Mouse (Mus musculus) neural tube, embryonic 11.5 days (tissue): ENCODE data around the gene Trappc2l. TPM values are rescaled to one million over a fixed set of nuclear protein-coding genes. Genes with fewer than 3 reads are reported as not detected.

Source experiments
- ATAC-seq: fragments of 200-750 bp; cut with Nextera tagmentation; 2 replicates; pipeline ENCODE4 v1.8.0; 2017; ENCODE audit warnings: moderate number of reproducible peaks, mild to moderate bottlenecking, moderate TSS enrichment, moderate library complexity; ENCODE audit not compliant: insufficient read depth, low FRiP score, low TSS enrichment
- DNase-seq: peaks from one replicate; pipeline ENCODE4 v3.0.0-alpha.2; 2015; ENCODE audit warnings: low spot score
- H3K27ac ChIP-seq: fragments of 300-500 bp; sonication (generic); 2 replicates; pipeline ENCODE4 v1.5.1; 2014; ENCODE audit warnings: low read depth, mild to moderate bottlenecking, low read length
- H3K27me3 ChIP-seq: fragments of 300-500 bp; sonication (generic); 2 replicates; pipeline ENCODE4 v1.6.1; 2014; ENCODE audit warnings: mild to moderate bottlenecking, low read length, mixed read lengths; ENCODE audit not compliant: control insufficient read depth, insufficient read depth
- H3K36me3 ChIP-seq: fragments of 300-500 bp; sonication (generic); 2 replicates; pipeline ENCODE4 v1.6.1; 2014; ENCODE audit warnings: mild to moderate bottlenecking, low read length, moderate library complexity, mixed read lengths; ENCODE audit not compliant: control insufficient read depth, insufficient read depth
- H3K4me1 ChIP-seq: fragments of 300-500 bp; sonication (generic); 2 replicates; pipeline ENCODE4 v1.6.1; 2014; ENCODE audit warnings: low read length, mixed read lengths; ENCODE audit not compliant: control insufficient read depth, insufficient read depth
- H3K4me2 ChIP-seq: fragments of 300-500 bp; sonication (generic); 2 replicates; pipeline ENCODE4 v1.6.1; 2014; ENCODE audit warnings: low read depth, mild to moderate bottlenecking, moderate library complexity
- H3K4me3 ChIP-seq: fragments of 300-500 bp; sonication (generic); 2 replicates; pipeline ENCODE4 v1.5.1; 2014; ENCODE audit warnings: low read depth, low read length
- H3K9ac ChIP-seq: fragments of 300-500 bp; sonication (generic); 2 replicates; pipeline ENCODE4 v1.6.1; 2014; ENCODE audit warnings: mild to moderate bottlenecking, low read length
- H3K9me3 ChIP-seq: fragments of 300-500 bp; sonication (generic); 2 replicates; pipeline ENCODE4 v1.6.1; 2016; ENCODE audit warnings: low read length; ENCODE audit not compliant: control insufficient read depth
- WGBS: fragments of 180-500 bp; shearing (Covaris S2); extraction: QIAGEN DNeasy Blood & Tissue Kit; methylation state at CpG from one replicate; pipeline ENCODE4 v1.1.7; 2014; 5-methylcytosine and 5-hydroxymethylcytosine counted together
- polyA plus RNA-seq: library from polyadenylated mRNA; unstranded; fragments of >200 nt; fragmentation: Nextera tagmentation; extraction: Ambion mirVana; gene quantifications from 2 replicates; pipeline ENCODE4 v1.2.1, GENCODE M21; 2014

The Trappc2l gene
- polyA plus RNA-seq, 1 experiment from 2014 or later: 59.7 TPM

DNA sequence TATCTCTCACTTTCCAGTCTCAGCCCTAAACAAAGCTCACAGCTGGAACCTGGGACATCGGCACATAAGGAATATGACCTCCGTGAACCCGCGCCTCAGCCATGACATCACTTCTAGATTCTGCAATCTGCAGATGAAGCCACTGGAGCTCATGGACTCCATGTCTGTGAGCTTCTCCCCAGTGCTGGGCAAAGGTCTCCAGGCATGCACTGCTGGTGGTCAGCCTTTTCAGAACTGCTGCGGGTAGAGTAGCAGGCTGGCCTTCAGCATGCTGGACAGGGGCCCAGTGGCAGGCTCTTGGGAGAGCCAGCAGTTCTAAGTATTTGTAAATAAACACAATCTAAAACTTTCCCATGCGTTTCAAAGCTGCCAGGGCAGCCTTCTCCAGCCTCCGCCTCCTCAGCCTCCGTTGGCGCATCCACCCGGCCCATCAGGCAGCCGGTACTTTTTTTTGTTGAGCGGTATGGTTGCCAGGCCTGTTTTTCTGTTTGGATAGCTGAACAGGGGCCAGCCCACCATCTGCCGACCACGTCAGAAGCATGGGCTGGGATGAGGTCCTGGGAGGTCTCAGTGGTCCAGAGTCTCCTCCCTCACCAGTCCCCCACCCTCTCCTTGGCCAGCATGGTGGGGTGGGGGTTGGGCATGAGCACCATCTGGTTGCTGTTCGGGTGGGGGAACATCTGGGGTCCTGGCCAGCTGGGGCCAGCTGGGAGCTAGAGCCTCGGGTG, 28.2 kb downstream of the Trappc2l start:
- no peak overlapping the region for H3K4me3 ChIP-seq
- H3K9ac ChIP-seq: no peak overlapping the region
- peak; percentile 57 for DNase-seq
- no peak overlapping the region for H3K4me2 ChIP-seq
- H3K4me1 ChIP-seq: peaks cover 19% of the 10 kb centered on the region
- ATAC-seq: no peak
- no peak overlapping the region; the same call in 1 of the 2 replicates for H3K27ac ChIP-seq
- no peaks in the 10 kb centered on the region for H3K27me3 ChIP-seq
- no peaks in the 10 kb centered on the region for H3K36me3 ChIP-seq
- WGBS: 41% methylated on average over 16 of the region's 16 CpGs
- H3K9me3 ChIP-seq: no peaks in the 10 kb centered on the region

DNA sequence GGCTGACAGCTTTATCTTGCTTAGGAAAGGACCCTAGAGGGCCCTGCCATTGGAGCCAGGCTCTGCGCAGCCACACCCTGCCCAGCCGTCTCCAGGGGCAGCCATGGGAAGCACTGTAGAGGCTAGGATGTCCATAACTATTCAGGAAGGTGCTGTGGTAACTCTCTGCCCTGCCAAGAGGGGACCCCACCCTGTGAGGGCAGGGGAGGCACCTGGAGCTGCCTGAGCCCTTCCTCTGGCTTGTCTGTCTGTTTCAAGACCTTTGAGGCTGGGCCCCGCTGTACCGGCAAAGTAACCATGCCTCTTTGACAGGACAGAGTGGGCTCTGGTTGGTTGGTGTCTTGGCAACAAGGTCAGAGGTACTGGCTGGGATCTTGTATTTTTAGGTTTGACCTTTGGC, 29.4 kb downstream of the Trappc2l start:
- no peaks in the 10 kb centered on the region for H3K9me3 ChIP-seq
- no peak overlapping the region for H3K4me2 ChIP-seq
- no peak overlapping the region for H3K27ac ChIP-seq
- H3K4me3 ChIP-seq: no peak overlapping the region
- no peaks in the 10 kb centered on the region for H3K27me3 ChIP-seq
- WGBS: 67% methylated on average over 4 of the region's 4 CpGs
- no peak overlapping the region for H3K9ac ChIP-seq
- ATAC-seq (no peak), DNase-seq (no peak)
- peaks cover 19% of the 10 kb centered on the region for H3K4me1 ChIP-seq
- H3K36me3 ChIP-seq: no peaks in the 10 kb centered on the region

DNA sequence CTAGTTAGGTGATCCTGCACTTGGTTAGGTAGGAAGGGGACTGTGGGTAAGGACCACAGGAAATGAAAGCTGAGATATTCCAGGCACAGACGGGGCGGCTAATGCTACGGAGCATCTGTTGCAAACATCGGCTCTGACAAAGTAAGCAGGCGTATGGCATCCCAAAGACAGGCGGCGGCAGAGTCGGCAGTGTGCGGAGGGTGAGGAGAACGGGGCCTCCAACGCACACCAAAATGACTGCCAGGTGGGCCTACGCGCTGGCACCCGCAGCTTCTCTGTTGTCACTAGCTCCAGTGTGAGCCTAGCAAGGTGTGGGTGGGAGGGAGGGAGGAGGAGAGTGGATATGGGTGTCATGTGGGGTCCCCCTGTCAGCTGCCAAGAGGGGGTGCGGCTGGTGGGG, 30.0 kb downstream of the Trappc2l start:
- Histone ChIP-seq H3K36me3 (no peaks in the 10 kb centered on the region), H3K4me3 (no peak overlapping the region), H3K4me2 (no peak overlapping the region), H3K27me3 (no peaks in the 10 kb centered on the region), H3K27ac (no peak overlapping the region), H3K9me3 (no peaks in the 10 kb centered on the region), H3K4me1 (peaks cover 19% of the 10 kb centered on the region), H3K9ac (no peak overlapping the region)
- ATAC-seq (no peak), DNase-seq (no peak)
- 78% methylated on average over 15 of the region's 15 CpGs for WGBS

DNA sequence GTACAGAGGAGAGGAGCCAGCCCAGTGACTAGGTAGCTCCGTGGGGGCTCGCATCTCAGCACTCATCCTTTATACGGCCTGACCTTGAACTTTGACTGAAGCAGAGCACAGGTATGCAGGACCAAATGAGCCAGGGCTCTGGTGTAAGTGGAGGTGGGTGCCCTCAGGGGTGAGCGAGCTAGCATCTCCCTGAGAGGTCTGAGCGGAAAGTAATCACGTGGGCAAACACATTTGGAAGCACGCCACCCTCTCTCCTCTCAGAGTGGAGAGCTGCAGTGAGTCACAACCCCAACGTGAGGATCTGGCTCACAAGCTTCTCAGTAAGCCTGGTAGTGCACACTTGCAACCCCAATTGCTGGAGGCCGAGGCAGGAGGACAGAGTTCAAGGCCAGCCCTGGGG, 30.6 kb downstream of the Trappc2l start:
- Histone ChIP-seq H3K27ac (no peak overlapping the region), H3K9me3 (no peaks in the 10 kb centered on the region), H3K36me3 (no peaks in the 10 kb centered on the region), H3K27me3 (no peaks in the 10 kb centered on the region), H3K4me2 (no peak overlapping the region), H3K4me1 (peaks cover 19% of the 10 kb centered on the region), H3K9ac (no peak overlapping the region), H3K4me3 (no peak overlapping the region)
- WGBS: 74% methylated on average over 9 of the region's 9 CpGs
- DNase-seq (no peak), ATAC-seq (no peak)

DNA sequence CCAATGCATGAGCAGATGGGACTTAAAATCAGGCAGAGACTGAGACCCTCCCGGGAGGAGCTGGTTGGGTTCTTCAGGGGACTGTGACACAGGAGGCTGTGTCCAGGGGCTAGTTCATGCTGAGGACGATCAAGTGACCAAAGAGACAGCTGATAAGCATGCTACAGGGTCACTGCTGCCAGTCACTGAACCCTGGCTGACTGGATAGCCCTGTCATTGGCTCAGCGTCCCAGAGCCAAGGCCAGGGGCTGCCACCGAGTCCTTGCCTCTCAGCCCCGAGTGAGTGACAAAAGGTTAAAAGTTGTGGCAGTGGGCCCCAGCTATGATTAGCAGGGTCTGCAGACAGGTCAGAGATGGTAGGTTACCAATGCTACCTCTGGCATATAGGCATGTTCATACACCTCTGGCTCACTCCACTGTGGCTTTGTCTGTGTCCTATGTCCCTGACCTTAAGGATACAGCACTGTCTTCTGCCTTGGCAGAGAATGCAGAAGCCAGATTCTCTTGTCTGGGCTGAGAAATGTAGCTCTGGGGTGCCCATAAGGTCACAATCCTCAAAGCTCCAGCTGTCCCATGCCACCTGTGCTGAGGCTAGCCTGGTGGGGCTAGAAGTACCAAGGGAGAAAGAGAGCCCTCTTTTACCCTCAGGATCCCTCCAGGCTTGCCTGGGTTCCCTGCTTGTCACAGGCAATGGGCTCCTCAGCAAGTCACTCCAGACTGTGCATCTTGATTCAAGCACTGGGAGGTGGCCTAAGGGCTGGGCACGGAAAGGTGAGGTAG, 32.9 kb downstream of the Trappc2l start:
- no peak for DNase-seq
- Histone ChIP-seq H3K9me3 (no peaks in the 10 kb centered on the region), H3K4me1 (peaks cover 9% of the 10 kb centered on the region), H3K4me2 (no peak overlapping the region), H3K36me3 (no peaks in the 10 kb centered on the region), H3K27ac (no peak overlapping the region), H3K4me3 (no peak overlapping the region), H3K27me3 (no peaks in the 10 kb centered on the region), H3K9ac (no peak overlapping the region)
- no peak for ATAC-seq
- 78% methylated on average over 6 of the region's 6 CpGs for WGBS

DNA sequence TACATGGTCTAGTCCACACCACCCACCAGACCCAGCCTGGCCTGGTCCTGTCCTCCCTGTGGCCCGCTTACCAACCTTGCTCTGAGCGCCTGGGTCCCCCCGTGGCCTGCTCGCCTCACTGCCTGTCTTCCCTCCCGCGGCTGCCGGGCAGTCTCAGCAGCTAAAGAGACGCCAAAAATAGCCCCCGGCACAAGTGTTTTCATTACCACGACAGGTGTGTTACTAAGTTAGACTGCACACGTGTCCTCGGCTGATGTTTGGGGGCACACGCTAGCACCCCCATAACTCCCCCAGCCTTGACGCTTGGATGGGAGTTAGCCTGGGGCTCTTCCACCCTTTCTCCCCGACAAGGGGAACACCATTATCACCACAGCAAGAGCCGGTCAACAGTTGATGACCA, 34.9 kb downstream of the Trappc2l start:
- Histone ChIP-seq H3K9ac (no peak overlapping the region), H3K4me3 (no peak overlapping the region), H3K4me1 (0 out of 2 replicates have a peak, but pooled peaks cover 3% of the 10 kb centered on the region), H3K27me3 (no peaks in the 10 kb centered on the region), H3K36me3 (no peaks in the 10 kb centered on the region), H3K27ac (no peak overlapping the region), H3K9me3 (no peaks in the 10 kb centered on the region), H3K4me2 (no peak overlapping the region)
- DNase-seq (no peak), ATAC-seq (no peak)
- 90% methylated on average over 16 of the region's 16 CpGs for WGBS

DNA sequence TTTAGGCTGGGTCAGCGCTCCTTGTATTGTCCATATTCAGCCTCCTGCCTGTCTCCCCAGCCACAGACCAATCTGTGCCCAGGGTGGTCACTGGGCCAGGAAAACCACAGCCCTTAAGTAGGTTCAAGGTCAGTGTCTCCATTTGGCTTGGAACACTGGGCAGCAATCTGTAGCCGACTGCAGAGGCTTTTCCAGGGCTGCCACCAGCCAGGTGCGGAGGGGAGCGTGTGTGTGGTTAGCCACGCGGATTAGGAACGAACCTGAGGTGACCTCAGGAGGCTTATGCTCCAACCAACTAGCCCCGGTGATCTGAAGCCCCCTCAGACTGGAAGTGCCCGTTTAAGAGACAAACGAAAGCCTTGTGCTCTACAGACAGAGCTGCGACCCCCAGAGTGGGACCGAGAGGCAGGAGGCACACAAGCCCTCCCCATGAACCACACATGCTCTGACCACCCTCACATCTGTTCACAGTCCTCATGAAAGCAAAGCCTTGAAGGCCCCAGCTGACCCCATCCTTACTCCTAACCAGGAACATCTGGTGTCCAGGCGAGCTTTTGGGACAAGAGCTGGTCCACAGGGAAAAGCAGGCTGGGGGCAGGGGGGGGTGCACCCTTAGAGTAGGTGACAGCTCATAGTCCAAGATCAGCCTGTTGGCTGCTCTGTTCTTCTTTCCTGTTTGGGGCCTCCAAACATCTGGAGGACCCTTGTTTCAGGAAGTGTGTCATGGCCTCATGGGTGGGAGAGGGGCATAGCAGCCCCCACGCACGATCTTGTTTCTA, 36.9 kb downstream of the Trappc2l start:
- Histone ChIP-seq H3K9me3 (no peaks in the 10 kb centered on the region), H3K36me3 (no peaks in the 10 kb centered on the region), H3K4me1 (0 out of 2 replicates have a peak, but pooled peaks cover 7% of the 10 kb centered on the region), H3K4me2 (no peak overlapping the region), H3K27me3 (no peaks in the 10 kb centered on the region), H3K4me3 (no peak overlapping the region), H3K9ac (no peak overlapping the region), H3K27ac (no peak overlapping the region)
- DNase-seq: no peak
- 68% methylated on average over 15 of the region's 15 CpGs for WGBS
- no peak for ATAC-seq

DNA sequence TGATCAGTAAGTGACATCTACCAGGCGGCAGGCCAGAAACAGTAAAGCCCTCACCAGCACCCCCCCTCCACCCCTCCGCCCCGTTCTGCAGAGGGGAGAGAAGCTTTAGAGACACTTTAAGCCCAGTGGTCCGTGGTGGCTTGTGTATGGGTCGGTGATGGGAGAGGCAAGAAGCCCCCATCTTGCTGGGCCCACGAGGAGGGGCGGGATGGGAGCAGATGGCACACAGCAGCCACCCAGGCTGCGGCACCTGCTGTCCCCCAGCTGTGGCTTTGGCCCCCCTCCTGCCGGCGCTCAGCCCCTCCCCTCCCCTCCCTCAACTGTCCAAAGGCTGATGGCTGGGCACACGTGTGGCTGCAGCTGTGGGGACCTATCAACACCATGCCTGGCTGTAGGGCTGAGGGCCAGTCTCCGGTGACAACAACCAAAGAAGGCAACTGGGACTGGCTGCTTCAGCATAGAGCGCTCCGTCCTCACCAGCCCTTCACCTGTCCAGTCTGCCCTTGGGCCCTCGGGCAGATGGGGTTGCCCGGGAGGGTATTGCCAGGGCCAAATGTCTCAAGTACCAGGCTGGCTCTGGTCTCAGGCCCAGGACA, 40.0 kb downstream of the Trappc2l start:
- no peak overlapping the region for H3K27ac ChIP-seq
- no peaks in the 10 kb centered on the region for H3K36me3 ChIP-seq
- H3K4me3 ChIP-seq: no peak overlapping the region
- WGBS: 67% methylated on average over 15 of the region's 16 CpGs
- peak; percentile 41 for DNase-seq
- no peaks in the 10 kb centered on the region for H3K9me3 ChIP-seq
- H3K4me1 ChIP-seq: peaks cover 7% of the 10 kb centered on the region; the same call in 1 of the 2 replicates
- no peak overlapping the region for H3K9ac ChIP-seq
- no peaks in the 10 kb centered on the region for H3K27me3 ChIP-seq
- no peak overlapping the region for H3K4me2 ChIP-seq
- peak; percentile 38; the same call in 1 of the 2 replicates for ATAC-seq
